Mouse (Mus musculus): ENCODE measurements at regions not wholly inside any gene's neighbourhood (a gene's known extent, or its start where the extent isn't known, plus 50 kb on each side); places are given as distances from the start of the nearest gene placed in this dataset.

- Histone ChIP-seq H3K4me3 (ENCODE audit: control insufficient read depth in 1 of 2, insufficient read depth in 1 of 2, low read depth in 2 of 2, low read length in 2 of 2) (no peak overlapping the region), H3K27me3 (ENCODE audit: control insufficient read depth in 1 of 2, insufficient read depth in 2 of 2, low read length in 2 of 2) (no peaks in the 10 kb centered on the region), H3K79me2 (ENCODE audit: control insufficient read depth, insufficient read depth, low read length, poor library complexity) (no peaks in the 10 kb centered on the region), H3K9ac (ENCODE audit: control insufficient read depth, low read depth, low read length, poor library complexity, severe bottlenecking) (no peak overlapping the region), H3K9me3 (replicated peaks; ENCODE audit: insufficient read depth, low read length) (no peaks in the 10 kb centered on the region), H3K4me1 (ENCODE audit: control insufficient read depth in 1 of 2, insufficient read depth in 2 of 2, low read length in 2 of 2) (no peaks in the 10 kb centered on the region), H3K36me3 (ENCODE audit: control insufficient read depth in 1 of 2, insufficient read depth in 2 of 2, low read length in 2 of 2) (no peaks in the 10 kb centered on the region), H3K27ac (ENCODE audit: control insufficient read depth, low read depth, low read length) (no peak overlapping the region)
- no peak for DNase-seq (ENCODE audit: low read depth, low spot score)
- TF ChIP-seq MAZ (IDR thresholded peaks at IDR 0.05; ENCODE audit: low read depth, low read length): no peak
- no peak for TF ChIP-seq MAFK (IDR thresholded peaks at IDR 0.05; ENCODE audit: borderline replicate concordance, low read depth, low read length)
- TF ChIP-seq RCOR1 (IDR thresholded peaks at IDR 0.05; ENCODE audit: low read depth, low read length): no peak
- TF ChIP-seq MAX (IDR thresholded peaks at IDR 0.05; ENCODE audit: low read length): no peak
- TF ChIP-seq MYC (IDR thresholded peaks at IDR 0.05; ENCODE audit: low read depth, low read length): no peak
- no peak for TF ChIP-seq SMC3 (IDR thresholded peaks at IDR 0.05; ENCODE audit: low read depth, low read length)
- TF ChIP-seq USF2 (IDR thresholded peaks at IDR 0.05; ENCODE audit: borderline replicate concordance in 1 of 2, insufficient read depth in 1 of 2, low read depth in 1 of 2, low read length in 2 of 2): no peak
- no peak for TF ChIP-seq JUND (IDR thresholded peaks at IDR 0.05; ENCODE audit: low read depth, low read length)
- no peak for TF ChIP-seq ZC3H11A (IDR thresholded peaks at IDR 0.05; ENCODE audit: low read depth, low read length)
- TF ChIP-seq KAT2A (conservative IDR thresholded peaks at IDR 0.05; ENCODE audit: low read depth, low read length): no peak
- TF ChIP-seq GABPA (IDR thresholded peaks at IDR 0.05; ENCODE audit: low read depth, low read length): no peak
- no peak for TF ChIP-seq POLR2AphosphoS5 (IDR thresholded peaks at IDR 0.05; ENCODE audit: borderline replicate concordance, low read depth, low read length)
- TF ChIP-seq TAL1 (IDR thresholded peaks at IDR 0.05; ENCODE audit: low read length): no peak
- no peak for TF ChIP-seq HCFC1 (IDR thresholded peaks at IDR 0.05; ENCODE audit: low read depth, low read length)
- no peak for TF ChIP-seq ZKSCAN1 (IDR thresholded peaks at IDR 0.05; ENCODE audit: low read depth, low read length)
Observed at GRCm38 (mm10) chr8:59474195-59474594, 561.8 kb upstream of the Galntl6 start.

- no peaks in the 10 kb centered on the region for H3K27me3 ChIP-seq (ENCODE audit: control insufficient read depth in 1 of 2, insufficient read depth in 2 of 2, low read length in 2 of 2)
- DNase-seq (ENCODE audit: low read depth, low spot score): no peak
- no peak overlapping the region for H3K4me3 ChIP-seq (ENCODE audit: control insufficient read depth in 1 of 2, insufficient read depth in 1 of 2, low read depth in 2 of 2, low read length in 2 of 2)
- H3K36me3 ChIP-seq (ENCODE audit: control insufficient read depth in 1 of 2, insufficient read depth in 2 of 2, low read length in 2 of 2): no peaks in the 10 kb centered on the region
- H3K9ac ChIP-seq (ENCODE audit: control insufficient read depth, low read depth, low read length, poor library complexity, severe bottlenecking): no peak overlapping the region
- H3K79me2 ChIP-seq (ENCODE audit: control insufficient read depth, insufficient read depth, low read length, poor library complexity): no peaks in the 10 kb centered on the region
- no peak overlapping the region for H3K27ac ChIP-seq (ENCODE audit: control insufficient read depth, low read depth, low read length)
- no peak for TF ChIP-seq USF1 (IDR thresholded peaks at IDR 0.05; ENCODE audit: low read depth, low read length)
- TF ChIP-seq TCF12 (IDR thresholded peaks at IDR 0.05; ENCODE audit: low read depth, low read length): no peak
- no peak for TF ChIP-seq ETS1 (IDR thresholded peaks at IDR 0.05; ENCODE audit: low read depth, low read length)
- no peak for TF ChIP-seq CHD2 (IDR thresholded peaks at IDR 0.05; ENCODE audit: low read length)
- no peak for TF ChIP-seq RCOR1 (IDR thresholded peaks at IDR 0.05; ENCODE audit: low read depth, low read length)
- TF ChIP-seq EP300 (IDR thresholded peaks at IDR 0.05; ENCODE audit: low read depth in 1 of 2, low read length in 2 of 2): no peak
- TF ChIP-seq ZC3H11A (IDR thresholded peaks at IDR 0.05; ENCODE audit: low read depth, low read length): no peak
- no peak for TF ChIP-seq ELF1 (IDR thresholded peaks at IDR 0.05; ENCODE audit: low read depth, low read length)
- no peak for TF ChIP-seq MXI1 (IDR thresholded peaks at IDR 0.05; ENCODE audit: low read depth, low read length)
- TF ChIP-seq HCFC1 (IDR thresholded peaks at IDR 0.05; ENCODE audit: low read depth, low read length): no peak
- H3K4me1 ChIP-seq (ENCODE audit: control insufficient read depth in 1 of 2, insufficient read depth in 2 of 2, low read length in 2 of 2): no peaks in the 10 kb centered on the region
- no peaks in the 10 kb centered on the region for H3K9me3 ChIP-seq (replicated peaks; ENCODE audit: insufficient read depth, low read length)
Observed at GRCm38 (mm10) chr8:59448622-59449021, 536.2 kb upstream of the Galntl6 start.

All from MEL (cell line).